Mouse (Mus musculus) mouse embryonic stem cell (cell line): ENCODE measurements around the gene Tcf7.

Source experiments
- in situ Hi-C, 2 experiments: fragments of 300-500 bp; cut with MboI; formaldehyde crosslinking; loops; 1 replicate in 1 of 2; 3 replicates in 1 of 2; pipeline ENCODE4 v1.14.3; 2019 to 2020; ENCODE audit warnings: low sequenced_read_pairs in 2 of 2, low pct_unique_long_range_greater_than_20kb in 1 of 2, mixed read lengths in 1 of 2; ENCODE audit not compliant: unreplicated experiment in 1 of 2

Gene Tcf7

GRCm38 (mm10) chr11:52282774-52283595, at the start of gene Tcf7:
Gene Tcf7, minus strand, starts transcription at chr11:52283014.
- in situ Hi-C loops, result no loop called here

GRCm38 (mm10) chr11:52327313-52327712, 44.5 kb upstream of the Tcf7 start:
- in situ Hi-C loops, result loop anchor here in 1 of 2 experiments (25.0 kb wide), 1 partner anchor 190 kb away; the partner anchor contains the start of gene Olfr1373

GRCm38 (mm10) chr11:52324442-52325367, 41.9 kb upstream of the Tcf7 start:
- in situ Hi-C loops, result loop anchor here in 1 of 2 experiments (25.0 kb wide), 1 partner anchor 187 kb away; the partner anchor contains the start of gene Olfr1373

GRCm38 (mm10) chr11:52321540-52321939, 38.7 kb upstream of the Tcf7 start:
- in situ Hi-C loops, result no loop called here

GRCm38 (mm10) chr11:52320529-52320928, 37.7 kb upstream of the Tcf7 start:
- in situ Hi-C loops, result no loop called here

- in situ Hi-C loops, result no loop called here
Measured at GRCm38 (mm10) chr11:52319664-52320063, 36.9 kb upstream of the Tcf7 start.

GRCm38 (mm10) chr11:52318445-52318844, 35.6 kb upstream of the Tcf7 start:
- in situ Hi-C loops, result no loop called here

GRCm38 (mm10) chr11:52314102-52314793, 31.4 kb upstream of the Tcf7 start:
- in situ Hi-C loops, result no loop called here

- in situ Hi-C loops, result no loop called here
Measured at GRCm38 (mm10) chr11:52310709-52311108, 27.9 kb upstream of the Tcf7 start.

- in situ Hi-C loops, result no loop called here
Measured at GRCm38 (mm10) chr11:52309487-52309886, 26.7 kb upstream of the Tcf7 start.

- in situ Hi-C loops, result no loop called here
Measured at GRCm38 (mm10) chr11:52306431-52306830, 23.6 kb upstream of the Tcf7 start.

GRCm38 (mm10) chr11:52305266-52305665, 22.5 kb upstream of the Tcf7 start:
- in situ Hi-C loops, result no loop called here

- in situ Hi-C loops, result no loop called here
Measured at GRCm38 (mm10) chr11:52302668-52303067, 19.9 kb upstream of the Tcf7 start.

- in situ Hi-C loops, result no loop called here
Measured at GRCm38 (mm10) chr11:52299687-52300086, 16.9 kb upstream of the Tcf7 start.

GRCm38 (mm10) chr11:52298955-52299354, 16.1 kb upstream of the Tcf7 start:
- in situ Hi-C loops, result no loop called here

GRCm38 (mm10) chr11:52297352-52297751, 14.5 kb upstream of the Tcf7 start:
- in situ Hi-C loops, result no loop called here

GRCm38 (mm10) chr11:52294103-52294502, 11.3 kb upstream of the Tcf7 start:
- in situ Hi-C loops, result loop anchor here in 1 of 2 experiments (5.0 kb wide), 1 partner anchor 37 kb away; no protein-coding TSS in a partner anchor

GRCm38 (mm10) chr11:52292894-52293293, 10.1 kb upstream of the Tcf7 start:
- in situ Hi-C loops, result loop anchor here in 1 of 2 experiments (5.0 kb wide), 1 partner anchor 36 kb away; no protein-coding TSS in a partner anchor
